Mouse (Mus musculus) C2C12 (cell line): Measurements from ENCODE around the gene 5730522E02Rik.

ENCODE experiments used
- CTCF ChIP-seq: IDR thresholded peaks from one replicate; pipeline ENCODE4 v1.5.1; 2011; ENCODE audit not compliant: control insufficient read depth, insufficient read depth, insufficient read length
- FOSL1 ChIP-seq: IDR thresholded peaks from one replicate; pipeline ENCODE4 v1.8.0; 2011; ENCODE audit warnings: mild to moderate bottlenecking, low read length; ENCODE audit not compliant: poor library complexity, insufficient read depth, severe bottlenecking
- USF1 ChIP-seq: IDR thresholded peaks from one replicate; pipeline ENCODE4 v1.6.1; 2011; ENCODE audit warnings: low read depth, mild to moderate bottlenecking, control low read depth, moderate library complexity

GRCm38 (mm10) chr11:26161354-26161753 lies 49.2 kb downstream of the 5730522E02Rik start:
- no peak for TF ChIP-seq USF1
- TF ChIP-seq CTCF = no peak
- TF ChIP-seq FOSL1 = no peak
